Mouse (Mus musculus): Measurements from ENCODE around the gene Macc1. TPM values are rescaled to one million over a fixed set of nuclear protein-coding genes. Genes with fewer than 3 reads are reported as not detected.

The Macc1 gene
- polyA plus RNA-seq, 1 experiment from 2014 or later: 0.08 TPM

DNA sequence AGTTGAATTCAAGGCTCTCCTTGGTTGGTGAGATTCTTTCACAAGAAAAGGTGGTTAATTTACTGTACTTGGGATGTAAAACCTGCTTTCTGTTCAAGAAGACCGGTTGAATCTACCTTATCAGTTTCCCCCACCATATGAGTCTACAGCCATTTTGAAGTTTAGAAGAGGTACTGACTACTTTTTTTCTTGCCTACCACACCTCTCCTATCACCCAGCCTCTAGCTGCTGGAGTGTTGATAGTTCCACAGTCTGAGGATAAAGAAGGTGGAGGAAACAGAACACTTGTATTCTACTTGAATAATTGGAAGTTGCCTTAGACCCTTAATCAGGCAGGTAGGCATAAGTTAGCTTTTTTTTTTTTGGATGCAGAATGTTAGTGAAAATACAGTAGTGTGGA lies 88.2 kb downstream of the Macc1 start:
- Histone ChIP-seq H3K4me3 (ENCODE audit: low read depth, low read length) (no peak overlapping the region), H3K4me1 (replicated peaks; ENCODE audit: control insufficient read depth, insufficient read depth, low read length) (no peaks in the 10 kb centered on the region), H3K9me3 (ENCODE audit: control insufficient read depth, low read length) (no peaks in the 10 kb centered on the region), H3K9ac (ENCODE audit: low read length) (no peak overlapping the region), H3K27ac (ENCODE audit: low read depth, low read length) (no peak overlapping the region), H3K4me2 (ENCODE audit: low read depth, low read length, severe bottlenecking) (no peak overlapping the region), H3K27me3 (ENCODE audit: control insufficient read depth, insufficient read depth, low read length) (no peaks in the 10 kb centered on the region), H3K36me3 (ENCODE audit: control insufficient read depth, insufficient read depth, low read length) (no peaks in the 10 kb centered on the region)
- WGBS: 90% methylated on average over 1 of the region's 1 CpGs
- DNase-seq (ENCODE audit: low spot score) (no peak), ATAC-seq (replicated peaks; ENCODE audit: low FRiP score) (no peak)

DNA sequence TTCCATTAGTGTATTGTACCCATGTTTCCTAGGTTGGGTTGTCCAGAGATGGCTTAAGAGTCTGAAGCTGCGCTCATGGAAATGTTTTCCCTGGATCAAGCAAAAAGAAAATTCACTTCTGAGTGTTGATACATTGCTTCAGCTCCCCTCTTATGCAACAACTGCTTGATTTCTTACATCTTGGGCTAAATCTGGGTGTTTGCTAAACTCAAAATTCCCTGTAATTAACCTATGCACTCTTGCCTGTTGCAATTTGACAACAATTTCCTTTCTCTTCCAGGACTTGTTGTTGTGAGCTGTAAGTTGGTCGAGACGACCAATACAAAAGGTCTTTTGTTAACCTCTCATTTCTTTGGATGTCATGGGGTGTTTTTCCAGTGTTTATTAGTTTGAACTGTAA lies 88.7 kb downstream of the Macc1 start:
- no peak overlapping the region for H3K9ac ChIP-seq (ENCODE audit: low read length)
- WGBS: 40% methylated on average over 3 of the region's 3 CpGs
- no peak overlapping the region for H3K27ac ChIP-seq (ENCODE audit: low read depth, low read length)

DNA sequence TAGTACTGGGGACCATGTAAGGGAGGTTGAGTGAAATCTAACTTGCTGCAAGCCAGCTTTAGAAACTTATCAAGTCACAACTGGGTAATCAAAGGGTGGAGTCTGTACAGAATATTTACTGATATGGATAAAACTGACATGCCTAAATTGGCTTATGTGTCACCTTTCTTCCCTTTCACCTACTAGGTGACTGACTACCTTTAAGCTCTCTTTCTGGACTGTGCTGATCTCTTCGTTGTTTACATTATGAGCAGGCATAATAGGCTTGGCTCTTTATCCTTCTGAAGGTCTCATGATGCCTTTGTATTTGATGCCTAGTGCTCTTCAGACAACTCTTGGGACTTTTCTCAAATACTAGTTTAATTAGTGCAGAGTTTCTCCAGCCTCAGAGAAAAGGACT lies 90.7 kb downstream of the Macc1 start:
- Histone ChIP-seq H3K36me3 (ENCODE audit: control insufficient read depth, insufficient read depth, low read length) (no peaks in the 10 kb centered on the region), H3K4me1 (replicated peaks; ENCODE audit: control insufficient read depth, insufficient read depth, low read length) (no peaks in the 10 kb centered on the region), H3K4me3 (ENCODE audit: low read depth, low read length) (no peak overlapping the region), H3K9ac (ENCODE audit: low read length) (no peak overlapping the region), H3K4me2 (ENCODE audit: low read depth, low read length, severe bottlenecking) (no peak overlapping the region), H3K27ac (ENCODE audit: low read depth, low read length) (no peak overlapping the region), H3K9me3 (ENCODE audit: control insufficient read depth, low read length) (no peaks in the 10 kb centered on the region), H3K27me3 (ENCODE audit: control insufficient read depth, insufficient read depth, low read length) (no peaks in the 10 kb centered on the region)
- 59% methylated on average over 1 of the region's 1 CpGs for WGBS
- DNase-seq (ENCODE audit: low spot score) (no peak), ATAC-seq (replicated peaks; ENCODE audit: low FRiP score) (no peak)

More for the DNA sequence above, 88.7 kb downstream of the Macc1 start:
- DNase-seq (ENCODE audit: low spot score): no peak
- no peaks in the 10 kb centered on the region for H3K36me3 ChIP-seq (ENCODE audit: control insufficient read depth, insufficient read depth, low read length)
- no peak for ATAC-seq (replicated peaks; ENCODE audit: low FRiP score)
- H3K27me3 ChIP-seq (ENCODE audit: control insufficient read depth, insufficient read depth, low read length): no peaks in the 10 kb centered on the region
- H3K4me3 ChIP-seq (ENCODE audit: low read depth, low read length): no peak overlapping the region
- H3K9me3 ChIP-seq (ENCODE audit: control insufficient read depth, low read length): no peaks in the 10 kb centered on the region
- H3K4me1 ChIP-seq (replicated peaks; ENCODE audit: control insufficient read depth, insufficient read depth, low read length): no peaks in the 10 kb centered on the region
- no peak overlapping the region for H3K4me2 ChIP-seq (ENCODE audit: low read depth, low read length, severe bottlenecking)

GRCm38 (mm10) chr12:119410522-119410921 lies 96.5 kb downstream of the Macc1 start:
- Histone ChIP-seq H3K27ac (ENCODE audit: low read depth, low read length) (no peak overlapping the region), H3K27me3 (ENCODE audit: control insufficient read depth, insufficient read depth, low read length) (no peaks in the 10 kb centered on the region), H3K9ac (ENCODE audit: low read length) (no peak overlapping the region), H3K9me3 (ENCODE audit: control insufficient read depth, low read length) (no peaks in the 10 kb centered on the region), H3K4me2 (ENCODE audit: low read depth, low read length, severe bottlenecking) (no peak overlapping the region), H3K4me1 (replicated peaks; ENCODE audit: control insufficient read depth, insufficient read depth, low read length) (no peaks in the 10 kb centered on the region), H3K4me3 (ENCODE audit: low read depth, low read length) (no peak overlapping the region), H3K36me3 (ENCODE audit: control insufficient read depth, insufficient read depth, low read length) (no peaks in the 10 kb centered on the region)
- no peak for DNase-seq (ENCODE audit: low spot score)
- ATAC-seq (replicated peaks; ENCODE audit: low FRiP score): no peak

DNA sequence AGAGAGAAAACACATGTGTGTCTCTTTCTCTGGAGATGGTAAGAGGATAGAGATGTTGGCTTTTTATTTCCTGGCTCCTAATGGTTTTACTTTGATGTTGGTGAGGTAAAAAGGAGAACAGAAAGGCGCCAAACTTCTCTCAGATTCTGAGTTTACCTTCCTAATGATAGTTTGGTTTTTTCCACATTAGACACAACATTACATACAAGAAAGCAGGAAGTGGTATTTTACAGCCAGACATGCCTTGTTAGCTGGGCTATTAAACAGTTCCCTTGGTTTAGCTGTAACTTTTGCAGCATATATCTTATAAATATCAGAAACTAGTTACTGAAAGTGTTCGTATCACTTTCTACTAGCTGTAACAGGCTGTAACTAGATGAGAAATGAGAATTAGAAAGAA lies 96.9 kb downstream of the Macc1 start:
- 89% methylated on average over 2 of the region's 2 CpGs for WGBS
- H3K27me3 ChIP-seq (ENCODE audit: control insufficient read depth, insufficient read depth, low read length): no peaks in the 10 kb centered on the region
- H3K27ac ChIP-seq (ENCODE audit: low read depth, low read length): no peak overlapping the region
- H3K4me1 ChIP-seq (replicated peaks; ENCODE audit: control insufficient read depth, insufficient read depth, low read length): no peaks in the 10 kb centered on the region
- no peak overlapping the region for H3K4me3 ChIP-seq (ENCODE audit: low read depth, low read length)
- no peak overlapping the region for H3K4me2 ChIP-seq (ENCODE audit: low read depth, low read length, severe bottlenecking)
- no peaks in the 10 kb centered on the region for H3K9me3 ChIP-seq (ENCODE audit: control insufficient read depth, low read length)
- DNase-seq (ENCODE audit: low spot score): no peak
- no peaks in the 10 kb centered on the region for H3K36me3 ChIP-seq (ENCODE audit: control insufficient read depth, insufficient read depth, low read length)
- H3K9ac ChIP-seq (ENCODE audit: low read length): no peak overlapping the region
- ATAC-seq (replicated peaks; ENCODE audit: low FRiP score): no peak

DNA sequence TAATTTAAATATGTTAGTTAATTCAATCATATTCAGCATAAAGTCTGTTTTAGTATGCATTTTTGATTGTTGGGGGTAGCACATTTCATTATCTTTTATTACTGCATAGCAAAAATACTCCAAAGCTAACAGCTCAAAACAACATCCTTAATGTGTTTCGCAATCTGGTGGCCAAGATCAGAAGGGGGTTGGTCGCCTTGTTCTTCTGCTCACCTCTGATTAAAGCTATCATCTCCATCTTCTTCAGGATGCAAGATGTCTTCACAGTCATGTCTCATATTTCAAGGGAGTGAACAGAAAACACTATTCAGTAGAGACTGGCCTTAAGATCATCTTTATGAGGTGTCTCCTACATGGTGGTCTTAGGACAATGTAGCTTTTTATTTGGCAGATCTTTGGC lies 97.9 kb downstream of the Macc1 start:
- Histone ChIP-seq H3K4me1 (replicated peaks; ENCODE audit: control insufficient read depth, insufficient read depth, low read length) (no peaks in the 10 kb centered on the region), H3K9me3 (ENCODE audit: control insufficient read depth, low read length) (no peaks in the 10 kb centered on the region), H3K36me3 (ENCODE audit: control insufficient read depth, insufficient read depth, low read length) (no peaks in the 10 kb centered on the region), H3K4me2 (ENCODE audit: low read depth, low read length, severe bottlenecking) (no peak overlapping the region), H3K9ac (ENCODE audit: low read length) (no peak overlapping the region), H3K27me3 (ENCODE audit: control insufficient read depth, insufficient read depth, low read length) (no peaks in the 10 kb centered on the region), H3K27ac (ENCODE audit: low read depth, low read length) (no peak overlapping the region), H3K4me3 (ENCODE audit: low read depth, low read length) (no peak overlapping the region)
- DNase-seq (ENCODE audit: low spot score) (no peak), ATAC-seq (replicated peaks; ENCODE audit: low FRiP score) (no peak)
- WGBS: 84% methylated on average over 2 of the region's 2 CpGs

- Histone ChIP-seq H3K27me3 (ENCODE audit: control insufficient read depth, insufficient read depth, low read length) (no peaks in the 10 kb centered on the region), H3K4me3 (ENCODE audit: low read depth, low read length) (no peak overlapping the region), H3K9ac (ENCODE audit: low read length) (no peak overlapping the region), H3K36me3 (ENCODE audit: control insufficient read depth, insufficient read depth, low read length) (no peaks in the 10 kb centered on the region), H3K27ac (ENCODE audit: low read depth, low read length) (no peak overlapping the region), H3K4me2 (ENCODE audit: low read depth, low read length, severe bottlenecking) (no peak overlapping the region), H3K9me3 (ENCODE audit: control insufficient read depth, low read length) (no peaks in the 10 kb centered on the region), H3K4me1 (replicated peaks; ENCODE audit: control insufficient read depth, insufficient read depth, low read length) (no peaks in the 10 kb centered on the region)
- WGBS: 90% methylated on average over 2 of the region's 2 CpGs
- DNase-seq (ENCODE audit: low spot score): no peak
- ATAC-seq (replicated peaks; ENCODE audit: low FRiP score): no peak
Observed at GRCm38 (mm10) chr12:119415900-119416299, 101.8 kb downstream of the Macc1 start.

GRCm38 (mm10) chr12:119425749-119426148 lies 111.7 kb downstream of the Macc1 start:
- Histone ChIP-seq H3K27ac (ENCODE audit: low read depth, low read length) (no peak overlapping the region), H3K9me3 (ENCODE audit: control insufficient read depth, low read length) (no peaks in the 10 kb centered on the region), H3K4me1 (replicated peaks; ENCODE audit: control insufficient read depth, insufficient read depth, low read length) (no peaks in the 10 kb centered on the region), H3K4me3 (ENCODE audit: low read depth, low read length) (no peak overlapping the region), H3K9ac (ENCODE audit: low read length) (no peak overlapping the region), H3K4me2 (ENCODE audit: low read depth, low read length, severe bottlenecking) (no peak overlapping the region), H3K27me3 (ENCODE audit: control insufficient read depth, insufficient read depth, low read length) (no peaks in the 10 kb centered on the region), H3K36me3 (ENCODE audit: control insufficient read depth, insufficient read depth, low read length) (no peaks in the 10 kb centered on the region)
- WGBS: 91% methylated on average over 2 of the region's 2 CpGs
- ATAC-seq (replicated peaks; ENCODE audit: low FRiP score) (no peak), DNase-seq (ENCODE audit: low spot score) (no peak)

- 98% methylated on average over 2 of the region's 2 CpGs for WGBS
- ATAC-seq (replicated peaks; ENCODE audit: low FRiP score) (peak; percentile 15; the same call in 1 of the 2 replicates), DNase-seq (ENCODE audit: low spot score) (no peak)
- Histone ChIP-seq H3K27me3 (ENCODE audit: control insufficient read depth, insufficient read depth, low read length) (no peaks in the 10 kb centered on the region), H3K9me3 (ENCODE audit: control insufficient read depth, low read length) (no peaks in the 10 kb centered on the region), H3K27ac (ENCODE audit: low read depth, low read length) (no peak overlapping the region), H3K4me2 (ENCODE audit: low read depth, low read length, severe bottlenecking) (no peak overlapping the region), H3K4me1 (replicated peaks; ENCODE audit: control insufficient read depth, insufficient read depth, low read length) (no peaks in the 10 kb centered on the region), H3K4me3 (ENCODE audit: low read depth, low read length) (no peak overlapping the region), H3K36me3 (ENCODE audit: control insufficient read depth, insufficient read depth, low read length) (no peaks in the 10 kb centered on the region), H3K9ac (ENCODE audit: low read length) (no peak overlapping the region)
Observed at GRCm38 (mm10) chr12:119426182-119426886, 112.3 kb downstream of the Macc1 start.

Measured in forebrain, embryonic 11.5 days (tissue).